Mouse (Mus musculus) urinary bladder, postnatal 36 days (tissue): ENCODE data around the gene Gprc5d.
A peak's percentile ranks its signal among the peaks of the same experiment; 100 is the strongest.

ENCODE experiments used
- DNase-seq, 2 experiments: peaks; one replicate each; pipeline ENCODE4 v3.0.0; 2022; ENCODE audit warnings: low spot score in 2 of 2, mixed read lengths in 1 of 2

Gene Gprc5d

GRCm38 (mm10) chr6:135136439-135137161, 18.5 kb upstream of the Gprc5d start:
- no peak for DNase-seq

GRCm38 (mm10) chr6:135135735-135136134, 17.7 kb upstream of the Gprc5d start:
- DNase-seq: no peak

GRCm38 (mm10) chr6:135133486-135133885, 15.4 kb upstream of the Gprc5d start:
- no peak for DNase-seq

DNA sequence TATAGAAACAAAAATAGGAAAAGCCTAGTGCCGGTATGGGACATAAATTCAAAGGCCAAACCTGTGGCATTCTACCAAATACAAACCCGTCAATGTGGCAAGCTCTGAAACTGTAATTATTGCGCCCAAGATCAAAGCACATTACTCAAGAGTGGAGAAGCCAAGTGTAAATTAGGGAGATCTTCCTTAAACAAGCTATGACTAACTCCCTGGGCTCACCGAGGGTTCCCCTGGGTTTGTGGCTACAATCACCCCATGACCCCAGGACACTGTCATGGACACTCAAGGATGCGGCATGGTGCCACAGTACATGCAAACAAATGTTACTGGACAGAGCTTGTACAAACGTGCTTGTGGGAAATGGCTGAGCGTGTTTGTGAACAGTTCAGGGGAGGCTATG, 15.0 kb upstream of the Gprc5d start:
- DNase-seq: no peak

- DNase-seq: no peak
These were observed 6.8 kb upstream of the Gprc5d start for GRCm38 (mm10) chr6:135124755-135125380.

GRCm38 (mm10) chr6:135116479-135116878, 1.6 kb downstream of the Gprc5d start:
- DNase-seq: no peak

- no peak for DNase-seq
These were observed 5.0 kb downstream of the Gprc5d start for GRCm38 (mm10) chr6:135113114-135113436.

GRCm38 (mm10) chr6:135112411-135113113, 5.5 kb downstream of the Gprc5d start:
- no peak for DNase-seq

DNA sequence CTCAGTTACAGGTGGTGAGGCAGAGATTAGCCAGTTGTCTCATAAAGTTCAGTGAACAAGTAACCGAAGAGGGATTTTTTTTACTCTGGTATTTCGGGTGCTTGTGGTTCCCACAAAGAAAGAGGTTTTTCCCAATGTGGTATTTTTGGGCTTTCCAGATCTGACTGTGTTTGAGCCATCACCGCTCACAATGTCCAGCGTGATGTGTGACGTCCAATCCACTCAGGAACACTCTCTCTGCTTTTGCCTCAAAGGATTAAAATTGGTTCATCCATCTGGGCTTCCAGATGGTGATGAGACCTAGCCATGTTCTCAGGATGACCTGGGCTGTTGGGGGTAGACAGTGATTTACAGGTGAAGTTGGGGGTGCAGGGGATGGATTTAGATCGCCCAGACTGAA, 11.1 kb downstream of the Gprc5d start:
- no peak for DNase-seq

- no peak for DNase-seq
These were observed 15.3 kb downstream of the Gprc5d start for GRCm38 (mm10) chr6:135102736-135103303.

GRCm38 (mm10) chr6:135100787-135101472, 17.2 kb downstream of the Gprc5d start:
- no peak for DNase-seq

DNA sequence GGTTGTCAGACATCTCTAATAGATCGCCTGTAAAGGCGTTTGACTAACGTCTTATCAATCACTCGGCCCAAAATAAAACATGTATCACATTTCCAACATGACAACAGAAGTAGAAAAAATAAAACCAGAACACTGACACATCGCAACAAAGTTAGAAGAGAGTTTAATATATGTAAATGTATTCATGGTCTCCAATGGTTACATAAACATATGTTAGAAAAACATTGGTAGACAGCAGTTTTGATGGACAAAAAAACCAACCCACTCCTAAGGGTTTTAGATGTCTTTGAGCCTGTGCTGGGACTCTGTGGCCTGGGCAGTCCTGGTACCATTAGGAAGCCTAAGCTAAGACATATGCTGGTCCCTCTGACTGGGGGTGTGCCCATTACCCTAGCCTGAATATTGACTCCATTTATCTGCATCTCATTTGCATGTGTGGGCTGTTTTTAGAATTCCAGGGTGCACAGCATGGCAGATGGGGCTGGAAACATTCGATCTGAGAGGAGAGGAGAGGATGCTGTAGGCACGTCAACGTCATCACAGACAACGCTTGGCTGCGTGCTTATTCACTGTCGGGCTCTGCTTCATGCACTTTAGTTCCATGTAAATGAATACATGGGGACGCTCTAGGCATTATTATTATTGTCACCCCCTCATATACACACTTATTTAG, 25.1 kb downstream of the Gprc5d start:
- no peak for DNase-seq

DNA sequence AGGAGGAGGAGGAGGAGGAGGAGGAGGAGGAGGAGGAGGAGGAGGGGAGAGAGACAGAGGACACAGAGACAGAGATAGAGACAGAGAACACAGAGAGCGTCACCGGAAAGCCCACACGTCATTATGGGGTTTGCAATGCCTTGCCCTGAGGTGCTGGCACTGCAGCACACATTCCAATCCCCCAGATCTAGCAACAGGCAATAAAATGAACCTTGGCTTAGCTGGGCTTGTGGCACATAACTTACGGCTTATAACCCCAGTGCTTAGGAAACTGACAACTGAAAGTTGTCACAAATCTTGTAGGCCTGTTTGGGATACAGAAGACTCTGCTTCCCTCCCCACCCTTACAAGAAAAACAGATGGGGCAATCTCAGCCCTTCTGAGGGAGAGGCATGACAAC, 27.4 kb downstream of the Gprc5d start:
- no peak for DNase-seq

DNA sequence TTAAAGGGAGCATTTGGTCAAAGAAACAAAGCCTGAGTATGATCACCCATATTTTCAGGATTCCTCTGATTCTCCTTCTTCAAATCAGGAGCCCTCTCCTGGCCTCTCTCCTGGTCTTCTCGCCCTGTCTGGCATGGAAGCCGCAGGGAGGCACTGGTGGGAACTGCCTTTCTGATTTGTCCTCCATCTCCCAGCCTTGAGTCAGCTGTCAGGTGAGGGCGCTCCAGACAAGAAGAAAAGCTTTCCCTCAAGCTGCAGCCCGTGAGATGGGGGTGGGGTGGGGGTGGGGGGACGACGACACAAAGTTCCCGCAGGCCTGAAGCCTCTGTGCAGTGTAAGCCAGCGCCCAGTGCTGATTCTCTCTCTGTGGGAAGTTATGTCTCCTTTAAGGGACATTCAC, 28.3 kb downstream of the Gprc5d start:
- DNase-seq: no peak

- peak; percentile 69 for DNase-seq
These were observed 30.2 kb downstream of the Gprc5d start for GRCm38 (mm10) chr6:135087721-135088451.

DNA sequence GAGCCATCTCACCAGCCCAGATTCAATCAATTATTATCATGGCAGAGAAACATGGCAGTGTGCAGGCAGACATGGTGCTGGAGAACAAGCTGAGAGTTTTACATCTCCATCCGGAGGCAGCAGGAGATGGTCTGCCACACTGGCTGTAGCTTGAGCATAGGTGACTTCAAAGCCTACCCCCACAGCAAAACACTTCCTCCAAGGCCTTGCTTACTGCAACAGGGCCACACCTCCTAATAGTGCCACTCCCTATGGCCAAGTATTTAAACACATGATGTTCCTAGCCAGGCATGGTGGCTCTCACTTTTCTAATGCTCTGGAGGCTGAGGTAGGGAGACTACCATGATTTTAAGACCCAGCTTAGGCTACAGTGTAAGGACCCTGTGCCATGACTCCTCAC, 32.4 kb downstream of the Gprc5d start:
- no peak for DNase-seq

DNA sequence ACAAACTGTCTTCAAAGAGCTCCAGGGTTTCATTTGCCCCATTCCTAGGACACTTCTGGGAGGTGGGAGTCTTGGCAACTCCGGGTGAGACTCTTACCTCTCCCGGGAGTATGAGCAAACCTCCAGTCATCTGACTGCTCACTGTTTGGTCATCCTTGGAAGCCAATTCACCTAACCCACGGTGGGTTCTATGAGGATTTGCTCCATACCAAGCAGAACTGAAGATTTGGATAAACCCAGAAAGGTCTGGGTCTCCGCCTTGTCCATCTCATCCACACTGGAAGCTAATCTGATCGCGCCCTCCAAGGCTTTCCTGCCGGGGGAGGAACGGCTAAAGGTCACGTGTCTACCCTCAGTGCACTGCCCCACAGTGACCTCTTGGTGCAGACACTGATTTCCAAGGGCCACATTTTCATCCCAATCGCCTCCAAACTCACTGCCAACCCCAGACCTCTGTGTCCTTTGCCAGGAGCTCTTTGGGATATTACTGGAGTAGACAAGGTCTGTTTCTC, 34.0 kb downstream of the Gprc5d start:
- no peak for DNase-seq

GRCm38 (mm10) chr6:135078420-135078819, 39.7 kb downstream of the Gprc5d start:
- no peak for DNase-seq

DNA sequence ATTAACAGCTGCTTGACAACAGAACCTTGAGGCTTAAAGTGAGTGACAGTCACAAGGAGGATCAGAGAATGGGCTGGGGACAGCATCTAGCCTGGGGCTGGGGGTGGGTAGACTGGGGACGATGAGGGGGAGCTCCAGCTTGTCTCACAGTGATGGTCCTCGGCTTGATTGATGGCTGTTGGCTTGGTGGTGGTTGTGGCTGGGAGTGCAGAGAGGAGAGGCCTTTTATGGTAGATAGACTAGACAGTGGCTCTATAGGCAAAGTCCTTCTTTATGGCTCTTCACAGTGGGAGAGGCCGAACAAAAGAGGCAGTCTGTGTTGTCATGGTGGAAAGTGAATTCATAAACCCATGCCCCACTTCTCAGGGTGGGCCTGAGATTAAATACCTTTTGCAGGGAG, 41.9 kb downstream of the Gprc5d start:
- DNase-seq: no peak

DNA sequence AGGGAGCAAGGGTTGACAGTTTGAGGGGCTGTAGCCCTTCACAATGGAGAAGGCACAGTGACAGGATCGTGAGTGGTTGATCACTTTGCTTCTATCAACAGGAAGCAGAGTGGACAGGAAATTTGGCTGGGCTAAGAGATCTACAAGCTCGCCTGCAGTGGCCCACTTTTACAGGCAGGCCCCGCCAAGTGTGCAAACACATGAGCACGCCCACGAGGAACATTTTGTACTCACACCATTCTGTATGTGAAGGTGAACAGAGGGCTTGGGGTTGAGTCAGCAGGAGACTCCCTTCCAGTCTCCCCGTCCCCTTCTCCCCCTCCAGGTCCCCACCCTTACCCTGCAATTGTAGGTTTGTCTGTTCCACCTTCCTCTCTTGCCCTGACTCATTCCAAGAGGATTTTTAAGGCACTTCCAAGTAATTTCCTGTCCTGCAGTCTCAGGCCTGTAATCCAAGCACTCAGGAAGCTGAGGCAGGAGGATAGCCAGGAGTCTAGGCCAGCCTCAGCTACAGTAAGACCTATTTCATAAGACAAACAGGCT, 43.6 kb downstream of the Gprc5d start:
- DNase-seq: no peak
